Mouse (Mus musculus) olfactory bulb, adult 2 months (tissue): ENCODE results near the gene 1700017N19Rik. TPM values are rescaled to one million over a fixed set of nuclear protein-coding genes. Genes with fewer than 3 reads are reported as not detected.

Experiments used
- H3K27ac ChIP-seq: fragments of 200-500 bp; 2 replicates; pipeline ENCODE4 v1.5.1; 2012; ENCODE audit warnings: low read depth, low read length; ENCODE audit not compliant: insufficient read depth
- H3K4me1 ChIP-seq: fragments of 200-500 bp; 2 replicates; pipeline ENCODE4 v1.6.1; 2012; ENCODE audit warnings: low read length; ENCODE audit not compliant: control insufficient read depth, insufficient read depth
- H3K4me3 ChIP-seq: fragments of 200-500 bp; 2 replicates; pipeline ENCODE4 v1.5.1; 2012; ENCODE audit warnings: mild to moderate bottlenecking, low read depth, low read length, moderate library complexity; ENCODE audit not compliant: insufficient read depth
- CTCF ChIP-seq: fragments of 200-500 bp; IDR thresholded peaks from 2 replicates; pipeline ENCODE4 v1.5.1; 2012; ENCODE audit warnings: low read depth, mild to moderate bottlenecking, low read length, moderate library complexity; ENCODE audit not compliant: insufficient read depth
- POLR2A ChIP-seq: fragments of 200-500 bp; IDR thresholded peaks from 2 replicates; pipeline ENCODE4 v1.6.1; 2012; ENCODE audit warnings: mild to moderate bottlenecking, low read depth, low read length, moderate library complexity; ENCODE audit not compliant: insufficient read depth
- WGBS: fragments of 180-500 bp; shearing (Covaris S2); methylation state at CpG from one replicate; pipeline ENCODE4 v1.1.7; 2018; 5-methylcytosine and 5-hydroxymethylcytosine counted together
- polyA plus RNA-seq: library from polyadenylated mRNA; stranded (reverse); fragments of >200 nt; gene quantifications from 2 replicates; pipeline ENCODE4 v1.2.4, GENCODE M21; 2012; ENCODE audit warnings: low replicate concordance; ENCODE audit not compliant: missing spikeins, insufficient read depth, insufficient read length

The 1700017N19Rik gene
- polyA plus RNA-seq, 1 experiment, result not detected

DNA sequence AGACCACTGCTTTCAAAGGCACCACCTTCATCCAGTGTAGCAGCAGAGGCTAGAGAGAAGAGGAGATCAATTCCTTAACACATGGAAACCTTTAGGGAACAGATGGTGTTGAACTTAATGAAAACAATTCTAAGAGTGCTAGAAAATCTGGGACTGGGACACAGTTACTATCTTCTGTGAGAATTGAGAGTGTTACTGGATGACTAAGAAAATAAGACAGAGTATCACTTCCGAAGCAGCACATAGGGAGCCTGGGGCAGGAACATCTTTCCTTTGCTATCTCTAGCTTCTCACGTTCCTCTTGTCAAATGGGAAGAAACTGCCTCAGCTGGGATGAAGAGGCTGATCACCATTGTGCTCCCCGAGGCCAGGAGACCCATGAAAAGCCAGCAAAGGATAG is 52.6 kb downstream of the 1700017N19Rik start:
- TF ChIP-seq CTCF, result no peak
- no peak for TF ChIP-seq POLR2A
- WGBS, result 85% methylated on average over 3 of the region's 3 CpGs
- H3K4me3 ChIP-seq, result no peak overlapping the region
- H3K27ac ChIP-seq, result no peak overlapping the region
- H3K4me1 ChIP-seq, result no peaks in the 10 kb centered on the region

DNA sequence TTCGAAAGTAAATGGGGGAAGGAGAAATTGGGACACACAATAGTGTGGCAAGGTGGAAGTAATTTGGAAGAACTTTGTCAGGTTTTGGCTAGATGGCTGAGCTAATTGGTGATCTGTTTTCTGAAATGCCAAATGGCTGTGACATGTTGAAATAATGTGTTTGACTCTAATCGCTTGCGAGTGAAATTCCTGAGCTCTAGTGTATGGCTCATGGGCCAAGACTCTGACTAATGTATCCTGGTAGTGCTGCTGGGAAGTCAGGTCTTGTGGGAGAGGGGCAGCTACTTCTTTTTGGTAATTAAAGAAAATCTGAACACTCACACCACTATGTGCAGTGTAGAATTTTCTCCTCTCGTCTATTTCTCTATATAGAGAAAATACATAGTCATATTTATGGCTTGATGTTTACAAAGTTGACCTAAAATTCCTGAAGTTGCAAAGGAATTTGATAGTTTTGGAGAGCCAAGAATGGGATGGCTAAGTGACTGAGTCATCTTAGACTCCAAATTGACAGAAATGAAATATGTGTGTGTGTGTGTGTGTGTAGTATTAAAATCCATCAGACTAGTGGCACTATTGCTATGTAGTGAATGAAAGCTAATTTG is 55.1 kb downstream of the 1700017N19Rik start:
- H3K4me3 ChIP-seq, result no peak overlapping the region
- no peaks in the 10 kb centered on the region for H3K4me1 ChIP-seq
- no peak for TF ChIP-seq CTCF
- TF ChIP-seq POLR2A, result no peak
- no peak overlapping the region for H3K27ac ChIP-seq
- 57% methylated on average over 4 of the region's 4 CpGs for WGBS

DNA sequence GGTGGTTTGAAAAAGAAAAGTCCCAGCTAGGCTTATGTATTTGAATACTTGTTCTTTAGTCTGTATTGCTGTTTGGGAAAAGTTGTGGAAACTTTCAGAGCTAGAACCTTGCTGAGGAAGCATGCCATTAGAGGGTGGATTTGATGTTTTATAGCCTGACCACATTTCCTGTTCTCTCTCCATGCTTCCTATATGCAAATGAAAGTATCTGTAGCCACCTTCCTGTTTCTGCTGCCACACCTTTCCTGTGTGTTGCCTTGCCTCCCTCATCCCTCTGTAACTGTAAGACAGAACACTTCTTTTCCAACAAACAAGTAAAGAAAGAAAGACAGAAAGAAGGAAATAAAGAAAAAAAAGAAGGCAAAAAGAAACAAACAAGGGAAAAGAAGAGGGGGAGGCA is 63.9 kb downstream of the 1700017N19Rik start:
- Histone ChIP-seq H3K4me1 (no peaks in the 10 kb centered on the region), H3K4me3 (no peak overlapping the region), H3K27ac (no peak overlapping the region)
- no peak for TF ChIP-seq POLR2A
- TF ChIP-seq CTCF, result no peak

DNA sequence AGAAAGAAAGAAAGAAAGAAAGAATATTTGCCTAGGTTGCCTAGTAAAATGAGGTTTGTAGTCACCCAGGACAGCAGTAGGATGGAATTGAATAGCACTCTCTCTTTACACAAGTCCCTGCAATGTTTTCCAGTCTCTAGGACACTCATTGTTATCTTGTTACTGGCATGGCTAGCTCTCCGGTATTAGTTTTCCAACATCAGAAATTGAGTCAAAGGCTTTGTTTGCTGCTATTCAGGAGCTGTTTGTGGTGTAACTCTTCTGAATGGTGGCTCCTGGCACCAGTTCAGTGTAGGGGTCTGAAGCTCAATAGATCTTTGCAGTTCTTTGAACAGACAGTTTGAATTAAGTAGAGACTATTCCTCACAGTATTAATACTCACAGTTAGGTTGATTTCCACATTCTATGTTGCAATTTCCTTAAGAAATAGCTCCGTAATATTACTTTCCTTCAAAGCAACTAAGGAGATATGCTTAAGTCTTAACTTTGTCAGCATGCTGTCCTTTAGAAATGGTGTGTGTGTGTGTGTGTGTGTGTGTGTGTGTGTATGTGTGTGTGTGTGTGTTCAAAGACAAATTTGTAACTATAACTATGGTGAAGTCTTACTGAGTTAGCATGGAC is 71.8 kb downstream of the 1700017N19Rik start:
- TF ChIP-seq POLR2A (no peak), CTCF (no peak)
- H3K27ac ChIP-seq, result no peak overlapping the region
- no peaks in the 10 kb centered on the region for H3K4me1 ChIP-seq
- no peak overlapping the region for H3K4me3 ChIP-seq
- WGBS, result 57% methylated on average over 2 of the region's 2 CpGs

Other genes with a start within 250 kb of the 1700017N19Rik start
- gene Gm4302, start 249.6 kb upstream of the 1700017N19Rik start, polyA plus RNA-seq, result not detected in 2 replicates
- not detected in 2 replicates for gene Gm4303, start 244.5 kb upstream of the 1700017N19Rik start, polyA plus RNA-seq
- gene Gm4305, start 239.4 kb upstream of the 1700017N19Rik start, polyA plus RNA-seq, result not detected in 2 replicates
- not detected in 2 replicates for gene Gm4307, start 229.1 kb upstream of the 1700017N19Rik start, polyA plus RNA-seq
- gene Gm4312, start 207.9 kb upstream of the 1700017N19Rik start, polyA plus RNA-seq, result not detected in 2 replicates
- not detected in 2 replicates for gene Tmtc3, start 103.1 kb upstream of the 1700017N19Rik start, polyA plus RNA-seq
- not detected in 2 replicates for gene Cep290, start 102.9 kb upstream of the 1700017N19Rik start, polyA plus RNA-seq
- not detected in 2 replicates for gene 4930430F08Rik, start 61 bp upstream of the 1700017N19Rik start, polyA plus RNA-seq